Mouse (Mus musculus): ENCODE results near the gene Kcnk16.

- TF ChIP-seq CTCF (IDR thresholded peaks at IDR 0.05) (no peak), POLR2A (IDR thresholded peaks at IDR 0.05; ENCODE audit: insufficient read depth, low read depth, low read length) (no peak), EP300 (IDR thresholded peaks at IDR 0.05; ENCODE audit: insufficient read depth, low read depth, low read length) (no peak)
Measured at GRCm38 (mm10) chr14:20242454-20242853, 26.5 kb downstream of the Kcnk16 start.

All from heart, adult 2 months (tissue).